Mouse (Mus musculus) megakaryocyte, adult 5-6 weeks (primary cell): ENCODE measurements around the gene Ccdc134. TPM values are rescaled to one million over a fixed set of nuclear protein-coding genes. Genes with fewer than 3 reads are reported as not detected.

Source experiments
- ATAC-seq: 2 replicates; pipeline ENCODE4 v1.8.0; 2016; ENCODE audit warnings: mild to moderate bottlenecking, inconsistent platforms; ENCODE audit not compliant: poor library complexity, severe bottlenecking
- total RNA-seq, 2 experiments: library from RNA; stranded (forward) in 1 of 2; stranded (reverse) in 1 of 2; fragments of 153-499, 151-499 nt in 1 of 2; fragments of 221-1000, 200-1000 nt in 1 of 2; gene quantifications; 2 replicates each; pipeline versions ENCODE4 v1.2.3 to v1.2.4; 2015 to 2017

Gene Ccdc134
- total RNA-seq, 2 experiments from 2014 or later = 8.8 to 23.5 TPM

DNA sequence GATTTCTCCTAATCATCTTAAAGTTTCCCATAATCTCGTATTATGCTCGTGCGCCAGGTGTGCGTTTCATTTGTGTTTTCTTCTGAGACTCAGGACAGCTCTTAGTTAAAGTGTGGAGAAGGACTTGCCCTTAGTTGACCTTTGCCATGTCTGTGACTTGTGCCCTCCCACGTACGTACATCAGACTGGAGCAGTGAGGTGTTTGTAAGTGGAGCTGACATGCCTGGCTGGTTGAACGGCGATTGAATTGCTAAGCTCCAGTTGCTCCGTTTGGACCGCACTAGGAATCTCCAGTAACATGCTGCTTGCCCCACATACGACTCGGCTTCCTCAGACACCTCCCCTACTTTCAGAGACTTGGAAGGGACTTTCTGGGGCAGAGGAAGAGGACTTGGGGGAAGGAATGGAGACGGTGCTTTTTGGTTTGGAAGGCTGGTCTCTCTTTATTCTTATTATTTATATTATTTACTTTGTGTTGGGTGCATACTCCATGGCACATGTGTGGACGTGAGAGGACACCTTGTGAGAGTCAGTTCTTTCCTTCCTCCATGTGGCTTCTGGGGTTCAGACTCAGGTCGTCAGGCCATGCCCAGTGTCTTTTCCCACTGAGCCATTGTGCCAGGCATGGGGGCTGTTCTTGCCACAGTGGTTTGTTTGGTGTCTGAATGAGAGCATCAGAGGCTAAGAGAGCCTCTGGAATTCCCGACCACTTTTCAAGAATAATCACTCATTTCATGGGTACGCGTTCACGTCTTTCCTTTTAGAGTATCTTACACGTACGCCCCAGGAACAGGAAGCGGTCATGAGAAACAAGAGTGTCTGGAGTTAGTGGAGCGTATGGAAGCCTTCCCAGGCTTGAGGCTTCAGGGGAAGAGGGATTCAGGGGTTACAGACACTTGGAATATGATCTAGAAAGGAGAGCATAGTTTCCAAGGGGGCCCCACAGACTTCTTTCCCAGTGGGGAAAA is 39.8 kb downstream of the Ccdc134 start:
- ATAC-seq = no peak

DNA sequence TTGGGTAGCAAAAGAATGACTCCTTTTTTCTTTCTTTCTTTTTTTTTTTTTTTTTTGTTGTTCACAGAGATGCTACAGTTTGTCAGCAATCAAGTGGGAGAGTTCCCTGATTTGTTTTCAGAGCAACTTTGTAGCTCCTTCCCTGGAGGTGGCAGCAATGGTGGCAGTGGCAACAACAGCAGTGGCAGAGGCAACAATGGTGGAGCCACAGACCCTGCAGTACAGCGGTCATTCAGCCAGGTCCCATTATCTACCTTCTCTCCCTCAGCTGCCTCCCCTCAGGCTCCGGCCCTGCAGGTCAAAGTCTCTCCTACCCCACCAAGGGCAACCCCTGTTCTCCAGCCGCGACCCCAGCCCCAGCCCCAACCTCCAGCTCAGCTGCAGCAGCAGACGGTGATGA is 41.9 kb downstream of the Ccdc134 start:
- no peak for ATAC-seq

DNA sequence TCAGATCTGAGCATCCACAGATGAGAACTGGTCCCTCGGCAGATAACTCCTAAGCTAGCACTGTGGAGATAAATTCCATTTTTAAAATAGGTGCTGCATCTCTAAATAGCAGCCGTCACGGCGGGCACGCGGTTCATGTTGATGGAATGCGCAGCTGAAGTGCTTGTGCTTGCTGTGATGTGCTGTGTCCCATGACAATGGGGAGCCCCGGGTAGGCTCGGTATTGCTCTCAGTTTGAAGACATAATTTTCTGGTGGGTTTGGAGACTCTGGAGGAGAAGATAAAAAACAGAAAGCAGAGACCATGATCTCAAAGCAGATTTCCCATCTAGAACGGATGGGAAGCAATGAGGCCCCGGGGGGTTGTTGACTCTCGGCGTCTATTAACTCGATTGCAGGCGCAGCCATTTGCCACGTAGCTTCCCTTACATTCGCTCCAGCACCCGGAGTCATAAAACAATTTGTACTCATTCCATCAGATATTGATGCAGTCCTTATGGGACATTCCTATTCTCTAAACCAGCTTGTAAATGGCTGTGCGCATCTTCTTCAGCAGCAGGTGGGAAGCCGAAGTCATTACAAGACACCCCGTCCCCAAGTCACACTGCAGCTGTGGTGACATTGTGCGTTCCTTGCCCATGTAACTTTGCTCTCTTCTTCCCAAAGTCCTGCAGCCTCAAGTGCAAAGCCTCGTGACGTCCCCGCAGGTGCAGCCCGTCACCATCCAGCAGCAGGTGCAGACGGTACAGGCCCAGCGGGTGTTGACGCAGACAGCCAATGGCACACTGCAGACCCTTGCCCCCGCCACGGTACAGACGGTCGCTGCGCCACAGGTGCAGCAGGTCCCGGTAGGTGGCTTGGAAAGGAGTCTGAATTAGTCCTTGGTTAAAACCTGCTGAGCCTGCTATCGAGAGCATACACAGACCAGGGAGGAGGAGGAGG is 43.0 kb downstream of the Ccdc134 start:
- ATAC-seq = no peak

DNA sequence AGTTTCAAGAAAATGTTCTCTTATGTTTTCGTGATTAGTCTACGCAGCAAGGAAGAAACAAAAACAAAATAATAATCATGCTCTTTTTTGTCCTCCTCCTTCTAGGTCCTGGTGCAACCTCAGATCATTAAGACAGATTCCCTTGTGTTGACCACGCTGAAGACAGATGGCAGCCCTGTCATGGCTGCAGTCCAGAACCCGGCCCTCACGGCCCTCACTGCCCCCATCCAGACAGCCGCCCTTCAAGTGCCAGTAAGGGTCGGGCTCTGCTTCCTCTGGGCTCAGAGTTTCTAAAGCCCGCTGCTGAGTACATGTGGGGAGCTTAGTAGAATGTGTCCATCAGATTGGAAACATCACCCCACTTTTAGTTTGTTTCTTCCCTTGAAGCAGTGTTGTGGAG is 44.9 kb downstream of the Ccdc134 start:
- ATAC-seq = no peak

DNA sequence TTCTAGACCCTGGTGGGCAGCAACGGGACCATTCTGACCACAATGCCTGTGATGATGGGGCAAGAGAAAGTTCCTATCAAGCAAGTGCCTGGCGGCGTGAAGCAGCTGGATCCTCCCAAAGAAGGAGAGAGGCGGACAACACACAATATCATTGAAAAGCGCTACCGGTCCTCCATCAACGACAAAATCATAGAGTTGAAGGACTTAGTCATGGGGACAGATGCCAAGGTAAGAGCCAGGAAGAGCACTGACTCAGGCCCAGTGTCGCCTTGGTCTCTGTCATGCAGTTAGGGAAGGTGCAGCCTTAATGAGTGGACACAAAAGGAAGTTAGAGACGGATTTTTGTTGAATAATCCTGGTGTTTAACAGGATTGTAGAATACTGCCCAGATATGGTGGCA is 47.4 kb downstream of the Ccdc134 start:
- no peak for ATAC-seq

DNA sequence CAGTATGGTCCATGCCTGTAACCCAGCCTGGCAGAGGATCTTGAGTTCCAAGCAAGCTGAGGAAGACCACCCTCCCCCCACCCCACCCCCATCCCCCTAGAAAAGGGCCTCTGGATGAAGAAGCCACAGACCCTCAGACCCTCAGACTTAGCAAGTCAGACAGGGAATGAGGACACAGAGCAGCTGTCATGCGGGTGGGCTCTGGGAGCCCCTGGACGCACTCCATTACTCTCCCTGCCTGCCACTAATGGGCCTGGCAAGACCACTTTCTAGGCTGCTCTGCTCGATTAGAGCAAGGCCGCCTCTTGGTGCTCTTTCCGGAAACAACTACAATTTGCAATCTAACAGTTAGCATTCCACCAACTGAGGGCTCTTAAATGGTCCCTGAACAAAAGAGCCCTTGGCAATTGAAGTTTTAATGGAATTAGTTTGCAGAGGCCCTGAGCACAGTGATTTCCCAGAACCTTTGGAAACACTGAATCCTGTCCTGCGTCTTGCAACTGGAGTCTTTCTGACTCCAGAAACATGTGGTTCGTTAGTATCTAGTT is 50.1 kb downstream of the Ccdc134 start:
- no peak for ATAC-seq

DNA sequence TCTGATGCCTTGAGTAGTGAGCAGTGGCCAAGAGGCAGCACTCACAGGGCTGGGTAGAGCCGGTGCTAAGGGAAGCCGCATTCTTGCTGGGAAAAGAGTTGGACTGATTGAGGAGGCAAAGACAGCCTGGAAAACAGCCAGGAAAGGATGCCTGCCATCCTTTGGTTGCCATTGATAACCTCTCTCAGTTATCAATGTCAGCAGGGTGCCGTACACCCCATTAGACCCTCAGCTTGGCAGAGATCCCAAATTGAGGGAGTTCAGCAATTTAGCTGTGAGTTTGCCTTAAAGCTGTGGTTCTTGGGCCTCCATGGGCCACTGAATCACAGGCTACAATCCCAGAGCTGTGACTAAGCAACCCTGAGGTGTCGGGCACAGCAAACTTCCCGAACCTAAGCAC is 53.4 kb downstream of the Ccdc134 start:
- no peak for ATAC-seq

DNA sequence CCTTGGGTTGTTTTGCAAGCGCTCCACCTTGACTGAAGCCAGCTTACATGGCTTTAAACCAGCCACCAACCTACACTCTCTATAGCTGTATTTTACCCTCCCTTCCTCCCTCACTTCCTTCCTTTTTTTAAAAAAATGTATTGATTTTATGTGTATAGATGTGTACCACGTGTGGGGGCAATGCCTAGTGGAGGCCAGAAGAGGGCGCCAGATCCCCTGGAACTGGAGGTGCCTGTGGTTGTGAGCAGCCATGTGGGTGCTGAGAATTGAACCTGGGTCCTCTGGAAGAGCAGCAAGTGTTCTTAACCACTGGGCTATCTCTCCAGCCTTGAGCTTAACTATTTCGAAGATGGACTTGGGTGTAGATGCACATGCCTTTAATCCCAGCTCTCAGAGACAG is 54.6 kb downstream of the Ccdc134 start:
- ATAC-seq = no peak

DNA sequence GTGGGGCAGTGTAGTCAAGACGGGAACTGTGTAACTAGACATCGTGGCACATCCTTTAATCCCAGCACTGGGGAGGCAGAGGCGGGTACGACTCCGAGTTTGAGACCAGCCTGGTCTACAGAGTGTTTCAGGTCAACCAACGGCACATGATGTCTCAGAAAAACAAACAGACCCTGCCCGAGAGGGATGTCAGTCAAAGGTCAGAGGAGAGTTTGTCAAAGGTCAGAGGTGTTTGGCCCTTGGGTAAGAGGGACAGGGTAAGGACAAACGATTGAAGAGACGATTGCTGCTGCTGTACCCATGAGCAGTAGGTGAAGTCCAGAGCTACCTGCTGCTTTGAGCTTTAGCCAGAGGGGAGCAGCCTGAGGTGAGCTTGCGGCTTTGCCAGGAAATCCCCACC is 55.9 kb downstream of the Ccdc134 start:
- ATAC-seq = no peak

DNA sequence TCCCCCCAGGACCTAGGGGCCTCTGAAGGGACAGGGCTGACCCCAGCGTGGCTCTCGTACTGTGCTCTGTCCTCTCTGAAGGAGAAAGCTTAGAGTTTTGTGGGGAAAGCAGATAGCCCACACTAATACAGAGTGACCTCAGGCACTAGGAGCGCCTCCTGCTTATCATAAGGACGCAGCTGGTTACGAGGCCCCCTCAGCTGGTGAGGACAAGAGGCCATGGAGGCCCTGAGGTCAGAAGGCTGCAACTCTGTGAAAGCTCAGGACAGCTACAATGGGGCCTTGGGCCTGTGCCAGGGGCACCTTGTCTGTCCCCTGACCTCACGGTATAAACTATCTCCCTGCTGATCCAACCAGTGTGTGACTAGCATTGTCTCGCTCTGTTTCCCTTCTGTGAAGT is 56.5 kb downstream of the Ccdc134 start:
- no peak for ATAC-seq

DNA sequence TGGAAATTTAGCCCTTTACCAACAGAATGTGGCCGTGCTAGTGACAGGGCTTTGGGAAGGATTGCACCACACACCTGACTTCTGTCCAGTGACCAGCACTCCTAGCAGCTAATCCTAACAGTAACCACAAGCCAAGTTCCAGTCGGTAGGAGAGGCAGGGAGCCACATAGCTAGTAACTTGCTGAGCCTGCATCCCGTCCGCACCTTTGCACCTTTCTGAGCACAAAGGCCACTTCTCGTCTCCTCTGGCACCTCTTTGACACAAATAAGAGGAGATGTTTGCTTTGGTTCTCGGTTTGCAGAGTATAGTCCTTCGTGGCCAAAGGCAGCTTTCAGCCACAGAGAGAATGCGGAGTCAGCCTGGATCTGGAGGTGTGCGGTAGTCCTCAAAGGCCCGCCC is 56.9 kb downstream of the Ccdc134 start:
- ATAC-seq = no peak

DNA sequence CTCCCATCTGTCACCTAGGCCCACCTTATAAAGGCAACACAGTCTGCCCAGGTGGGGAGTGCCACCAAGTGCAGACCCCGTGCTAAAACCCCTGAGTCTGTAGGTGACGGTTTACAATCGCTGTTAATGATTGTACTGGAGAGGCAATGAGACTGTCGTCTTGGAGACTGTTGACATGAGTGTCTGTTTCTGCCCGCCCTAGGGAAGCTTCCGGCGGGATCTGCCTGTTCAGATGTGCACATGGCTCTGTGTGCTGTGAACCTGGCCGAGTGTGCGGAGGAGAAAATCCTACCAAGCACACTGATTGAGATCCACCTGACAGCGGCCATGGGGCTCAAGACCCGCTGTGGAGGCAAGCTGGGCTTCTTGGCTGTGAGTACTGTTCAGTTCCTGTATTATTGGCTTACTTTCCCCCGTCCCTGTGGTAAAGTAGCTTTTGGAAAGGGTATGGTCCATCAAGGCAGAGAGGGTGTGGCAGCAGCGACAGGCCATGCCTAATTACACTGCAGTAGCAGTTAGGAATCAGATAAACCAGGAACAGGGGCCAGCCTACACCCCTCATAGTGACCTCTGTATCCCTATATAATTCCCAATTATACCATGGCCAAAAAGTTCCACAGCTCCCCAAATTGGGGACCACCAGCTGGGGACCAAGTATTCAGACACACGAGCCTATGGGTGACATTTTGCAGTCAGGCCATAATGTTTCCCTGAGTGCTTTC is 57.5 kb downstream of the Ccdc134 start:
- no peak for ATAC-seq

DNA sequence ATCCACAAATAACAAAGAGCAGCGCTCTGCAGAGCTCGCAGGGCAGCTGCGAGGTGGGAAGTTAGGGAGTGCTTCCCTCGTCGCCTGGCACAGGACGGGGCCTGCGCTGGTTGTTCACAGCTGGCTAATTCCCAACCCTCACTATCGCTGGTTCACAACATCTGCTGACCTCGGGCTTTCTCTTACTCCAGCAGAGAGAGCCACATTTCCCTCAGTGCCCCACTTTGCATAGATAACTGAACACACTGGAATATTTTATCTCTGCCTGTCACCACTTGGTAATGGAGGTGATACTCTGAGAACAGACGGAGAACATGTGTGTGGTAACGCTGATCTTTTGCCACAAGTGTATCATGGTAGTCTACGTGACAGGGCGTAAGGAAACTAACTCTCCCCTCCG is 58.4 kb downstream of the Ccdc134 start:
- ATAC-seq = no peak

DNA sequence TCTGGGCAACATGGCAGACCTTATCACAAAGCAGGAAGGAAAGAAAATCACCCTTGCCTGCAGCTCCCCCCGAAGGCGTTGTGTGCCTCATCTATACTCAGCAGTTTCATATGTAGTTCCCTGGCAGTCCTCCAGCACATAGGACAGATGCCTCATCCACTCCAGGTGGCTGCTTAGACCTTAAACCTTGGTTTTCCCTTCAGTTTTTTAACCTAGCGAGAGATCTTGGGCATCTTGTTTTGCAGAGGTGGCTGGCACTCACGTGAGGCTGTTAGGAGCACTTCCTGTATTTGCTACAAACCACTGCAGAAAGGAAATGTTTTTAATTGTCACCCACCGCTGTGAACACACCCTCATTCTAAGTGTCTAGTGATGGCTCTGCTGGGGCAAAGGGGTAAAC is 59.2 kb downstream of the Ccdc134 start:
- ATAC-seq = peak; percentile 31; the same call in 1 of the 2 replicates

DNA sequence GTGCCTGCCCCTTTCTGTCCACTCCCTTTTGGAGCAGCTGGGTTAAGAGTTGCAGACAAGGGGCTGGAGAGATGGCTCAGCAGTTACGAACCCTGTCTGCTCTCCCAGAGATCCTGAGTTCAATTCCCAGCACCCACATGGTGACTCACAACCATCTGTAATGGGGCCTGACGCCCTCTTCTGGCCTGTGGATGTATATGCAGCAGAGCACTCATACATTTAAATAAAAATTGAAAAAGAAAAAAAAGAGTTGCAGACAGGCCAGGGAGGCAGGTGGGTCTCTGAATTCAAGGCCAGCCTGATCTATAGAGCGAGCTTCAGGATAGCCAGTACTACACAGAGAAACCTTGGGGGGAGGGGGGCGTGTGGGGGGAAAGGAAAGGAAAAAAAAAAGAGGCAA is 59.7 kb downstream of the Ccdc134 start:
- no peak for ATAC-seq

DNA sequence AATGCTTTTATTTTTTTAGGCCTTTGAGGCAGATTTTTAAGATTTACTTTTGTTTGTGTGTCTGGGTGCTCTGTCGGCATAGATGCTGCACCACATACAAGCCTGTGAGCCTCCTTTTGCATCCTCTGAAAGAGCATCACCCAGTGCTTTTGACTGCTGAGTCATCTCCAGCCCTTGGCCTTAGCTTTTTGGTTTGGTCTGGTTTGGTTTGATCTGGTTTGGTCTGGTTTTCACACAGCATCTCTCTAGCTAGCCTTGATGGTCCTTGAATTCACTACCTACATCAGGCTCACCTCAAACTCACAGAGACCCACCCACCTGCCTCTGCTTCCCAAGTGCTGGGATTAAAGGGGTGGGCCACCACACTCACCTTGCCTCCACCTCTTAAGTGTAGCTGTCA is 60.2 kb downstream of the Ccdc134 start:
- ATAC-seq = no peak

DNA sequence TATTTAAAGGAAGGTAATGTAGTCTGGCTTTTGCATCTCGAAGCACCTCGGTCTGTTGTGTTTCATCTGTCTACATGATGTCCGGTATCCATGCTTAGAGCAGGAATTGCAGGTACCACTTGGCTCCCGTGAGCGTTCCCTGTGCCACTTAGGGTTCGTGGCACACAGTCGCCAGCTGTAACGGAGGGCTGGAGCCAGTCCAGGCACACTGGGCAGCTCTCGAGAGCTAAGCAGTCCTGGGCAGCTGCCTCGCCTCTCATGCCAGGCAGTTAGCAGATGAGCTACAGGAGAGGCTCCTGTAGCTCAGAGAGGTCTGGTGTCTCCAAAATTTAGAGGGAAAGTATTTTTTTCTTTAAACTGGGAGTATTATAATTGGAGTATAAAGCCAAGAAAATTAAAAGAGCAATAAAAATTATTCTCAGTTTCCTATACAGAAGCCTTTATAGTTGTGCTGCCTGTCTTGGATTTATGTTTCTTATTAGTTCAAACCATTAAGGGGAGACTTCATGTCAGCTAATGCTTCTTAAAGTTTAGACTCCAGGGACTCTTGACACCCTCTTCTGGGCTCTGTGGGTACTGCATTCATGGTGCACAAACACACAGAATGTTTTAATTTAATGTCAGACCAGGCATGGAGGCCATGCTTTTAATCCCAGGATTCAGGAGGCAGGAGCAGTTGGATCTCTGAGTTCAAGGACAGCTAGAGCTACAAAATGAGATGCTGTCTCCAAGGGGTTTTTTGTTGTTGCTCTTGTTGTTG is 60.9 kb downstream of the Ccdc134 start:
- peak; percentile 56 for ATAC-seq
